Mouse (Mus musculus): ENCODE data around the gene Gm11111.

DNA sequence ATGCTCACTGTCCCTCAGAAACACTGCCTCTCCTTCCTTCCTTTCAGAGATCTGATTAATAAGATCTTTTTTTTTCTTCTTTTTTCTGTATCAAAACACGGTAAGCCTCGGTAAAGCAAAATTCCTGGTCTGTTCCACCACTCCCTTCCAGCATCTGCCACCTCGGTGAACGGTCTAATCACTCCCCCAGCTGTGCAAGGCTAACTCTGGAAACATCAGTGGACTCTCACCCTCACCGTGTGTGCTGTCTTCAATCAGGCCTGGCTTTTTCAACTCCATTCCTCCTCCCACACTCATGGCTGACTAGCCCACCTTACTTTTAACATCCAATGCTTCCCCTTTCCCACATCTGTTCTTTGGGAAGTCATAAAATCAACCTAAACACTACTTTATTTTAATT is 2.2 kb upstream of the Gm11111 start:
- TF ChIP-seq CTCF (IDR thresholded peaks at IDR 0.05; ENCODE audit: control insufficient read depth, insufficient read depth, insufficient read length) (no peak), CEBPB (IDR thresholded peaks at IDR 0.05; ENCODE audit: low read depth) (no peak)
